Mouse (Mus musculus) T-cell, adult 2 months (primary cell): ENCODE data around the gene Rapgef4.
A peak's percentile ranks its signal among the peaks of the same experiment; 100 is the strongest.

Experiments
- DNase-seq: peaks from one replicate; pipeline ENCODE4 v3.0.0; 2022; ENCODE audit warnings: low spot score

Rapgef4 gene

GRCm38 (mm10) chr2:72179600-72180301 is 198.7 kb downstream of the Rapgef4 start:
- no peak for DNase-seq

GRCm38 (mm10) chr2:72181443-72181842 is 200.4 kb downstream of the Rapgef4 start:
- DNase-seq: no peak

- DNase-seq: peak; percentile 60
Measured at GRCm38 (mm10) chr2:72183751-72184150, 202.7 kb downstream of the Rapgef4 start.

GRCm38 (mm10) chr2:72196190-72196965 is 215.3 kb downstream of the Rapgef4 start:
- DNase-seq: no peak

GRCm38 (mm10) chr2:72197026-72197425 is 216.0 kb downstream of the Rapgef4 start:
- DNase-seq: no peak

GRCm38 (mm10) chr2:72199451-72199850 is 218.4 kb downstream of the Rapgef4 start:
- DNase-seq: no peak

- DNase-seq: no peak
Measured at GRCm38 (mm10) chr2:72201506-72201905, 220.5 kb downstream of the Rapgef4 start.

GRCm38 (mm10) chr2:72202252-72202651 is 221.2 kb downstream of the Rapgef4 start:
- DNase-seq: no peak

GRCm38 (mm10) chr2:72203609-72204008 is 222.6 kb downstream of the Rapgef4 start:
- peak; percentile 65 for DNase-seq

- no peak for DNase-seq
Measured at GRCm38 (mm10) chr2:72205869-72206268, 224.8 kb downstream of the Rapgef4 start.

GRCm38 (mm10) chr2:72206530-72207248 is 225.6 kb downstream of the Rapgef4 start:
- DNase-seq: no peak

- no peak for DNase-seq
Measured at GRCm38 (mm10) chr2:72217336-72217735, 236.3 kb downstream of the Rapgef4 start.

GRCm38 (mm10) chr2:72219921-72220320 is 238.9 kb downstream of the Rapgef4 start:
- DNase-seq: peak; percentile 51

GRCm38 (mm10) chr2:72221283-72221682 is 240.2 kb downstream of the Rapgef4 start:
- no peak for DNase-seq

GRCm38 (mm10) chr2:72221706-72222105 is 240.7 kb downstream of the Rapgef4 start:
- no peak for DNase-seq

GRCm38 (mm10) chr2:72222276-72222675 is 241.2 kb downstream of the Rapgef4 start:
- DNase-seq: no peak

GRCm38 (mm10) chr2:72222736-72223455 is 241.9 kb downstream of the Rapgef4 start:
- DNase-seq: no peak

- no peak for DNase-seq
Measured at GRCm38 (mm10) chr2:72223479-72223878, 242.4 kb downstream of the Rapgef4 start.

GRCm38 (mm10) chr2:72226006-72226405 is 245.0 kb downstream of the Rapgef4 start:
- no peak for DNase-seq

- no peak for DNase-seq
Measured at GRCm38 (mm10) chr2:72227416-72227815, 246.4 kb downstream of the Rapgef4 start.

- no peak for DNase-seq
Measured at GRCm38 (mm10) chr2:72228881-72229280, 247.8 kb downstream of the Rapgef4 start.

- DNase-seq: no peak
Measured at GRCm38 (mm10) chr2:72230545-72230944, 249.5 kb downstream of the Rapgef4 start.
